Mouse (Mus musculus) midbrain, embryonic 11.5 days (tissue): Measurements from ENCODE around the gene Fgf8. TPM values are rescaled to one million over a fixed set of nuclear protein-coding genes. Genes with fewer than 3 reads are reported as not detected.

Experiments used
- ATAC-seq: fragments of 200-750 bp; cut with Nextera tagmentation; 2 replicates; pipeline ENCODE4 v1.8.0; 2017; ENCODE audit warnings: moderate TSS enrichment, moderate library complexity; ENCODE audit not compliant: low FRiP score
- DNase-seq: peaks from one replicate; pipeline ENCODE4 v3.0.0; 2015; ENCODE audit warnings: low spot score; ENCODE audit errors: missing footprints
- H3K27ac ChIP-seq: fragments of 300-500 bp; sonication (generic); 2 replicates; pipeline ENCODE4 v1.5.1; 2014; ENCODE audit warnings: low read depth, low read length
- H3K27me3 ChIP-seq: fragments of 300-500 bp; sonication (generic); 2 replicates; pipeline ENCODE4 v1.6.1; 2014; ENCODE audit warnings: mild to moderate bottlenecking, low read length, moderate library complexity, mixed read lengths; ENCODE audit not compliant: control insufficient read depth, insufficient read depth
- H3K36me3 ChIP-seq: fragments of 300-500 bp; sonication (generic); 2 replicates; pipeline ENCODE4 v1.6.1; 2014; ENCODE audit warnings: mild to moderate bottlenecking, low read length, moderate library complexity, mixed read lengths; ENCODE audit not compliant: control insufficient read depth, insufficient read depth
- H3K4me1 ChIP-seq: fragments of 300-500 bp; sonication (generic); 2 replicates; pipeline ENCODE4 v1.6.1; 2014; ENCODE audit warnings: low read length; ENCODE audit not compliant: control insufficient read depth, insufficient read depth
- H3K4me2 ChIP-seq: fragments of 300-500 bp; sonication (generic); 2 replicates; pipeline ENCODE4 v1.6.1; 2014; ENCODE audit warnings: mild to moderate bottlenecking, moderate library complexity
- H3K4me3 ChIP-seq: fragments of 300-500 bp; sonication (generic); 2 replicates; pipeline ENCODE4 v1.5.1; 2014; ENCODE audit warnings: low read depth, low read length
- H3K9ac ChIP-seq: fragments of 300-500 bp; sonication (generic); 2 replicates; pipeline ENCODE4 v1.6.1; 2014; ENCODE audit warnings: low read length
- H3K9me3 ChIP-seq: fragments of 300-500 bp; sonication (generic); 2 replicates; pipeline ENCODE4 v1.6.1; 2016; ENCODE audit warnings: low read length; ENCODE audit not compliant: control insufficient read depth
- WGBS: fragments of 180-500 bp; shearing (Covaris S2); extraction: QIAGEN DNeasy Blood & Tissue Kit; methylation state at CpG from one replicate; pipeline ENCODE4 v1.1.7; 2014; 5-methylcytosine and 5-hydroxymethylcytosine counted together
- polyA plus RNA-seq: library from polyadenylated mRNA; unstranded; fragments of >200 nt; fragmentation: Nextera tagmentation; extraction: Ambion mirVana; gene quantifications from 2 replicates; pipeline ENCODE4 v1.2.1, GENCODE M21; 2014

Fgf8 gene
- polyA plus RNA-seq, 1 experiment from 2014 or later, result 11.4 TPM

DNA sequence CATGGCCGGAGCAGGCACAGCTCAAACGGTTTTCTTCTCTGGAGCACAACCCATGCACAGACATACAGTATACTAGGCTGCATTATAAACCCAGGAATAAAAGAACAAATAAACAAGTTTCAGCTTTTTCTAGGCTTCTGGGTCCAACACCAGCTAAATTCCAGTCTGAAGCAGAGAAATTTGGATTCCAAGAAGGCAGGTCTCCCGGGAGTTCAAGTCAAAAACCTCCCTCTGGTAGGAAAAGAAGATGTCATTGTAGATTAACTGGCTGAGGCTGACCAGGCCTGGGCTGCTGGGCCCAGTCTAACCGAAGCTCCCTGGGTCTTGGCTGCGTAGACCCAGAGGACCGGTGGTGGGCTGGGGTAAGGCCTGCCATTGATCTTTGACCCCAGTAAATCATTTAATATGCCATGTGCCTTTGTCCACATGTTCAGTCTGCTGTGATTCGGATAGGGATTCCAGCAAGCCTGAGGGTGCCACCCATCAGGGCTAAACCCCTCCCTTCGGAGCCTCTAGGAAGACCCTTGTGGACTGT, 51.6 kb downstream of the Fgf8 start:
- no peak for ATAC-seq
- peaks cover 2% of the 10 kb centered on the region; the same call in 1 of the 2 replicates for H3K4me1 ChIP-seq
- no peak overlapping the region for H3K4me3 ChIP-seq
- no peak overlapping the region for H3K27ac ChIP-seq
- peaks cover 3% of the 10 kb centered on the region; the same call in 1 of the 2 replicates for H3K27me3 ChIP-seq
- 66% methylated on average over 8 of the region's 8 CpGs for WGBS
- H3K9me3 ChIP-seq, result no peaks in the 10 kb centered on the region
- DNase-seq, result peak; percentile 76
- H3K9ac ChIP-seq, result no peak overlapping the region
- no peaks in the 10 kb centered on the region for H3K36me3 ChIP-seq
- no peak overlapping the region for H3K4me2 ChIP-seq

DNA sequence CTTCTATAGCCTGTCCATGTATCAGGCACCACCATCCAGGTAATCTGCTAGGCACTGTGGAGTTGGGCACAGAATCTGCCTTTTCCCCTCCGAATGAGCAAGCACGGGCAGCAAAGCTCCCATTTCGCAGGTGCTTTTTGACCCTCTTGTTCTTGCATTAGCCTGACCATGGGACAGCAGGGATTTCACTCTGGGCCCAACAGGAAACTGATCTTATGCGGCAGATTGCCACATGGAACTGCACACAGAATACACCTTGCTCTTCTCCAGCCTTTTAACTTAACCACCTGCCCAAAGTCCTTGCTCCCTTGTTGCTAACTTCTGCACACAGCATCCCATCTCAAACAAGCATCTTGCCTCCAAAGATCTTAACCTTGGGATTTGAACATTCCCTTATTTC, 55.7 kb downstream of the Fgf8 start:
- H3K4me3 ChIP-seq, result no peak overlapping the region
- H3K9ac ChIP-seq, result no peak overlapping the region
- no peaks in the 10 kb centered on the region for H3K4me1 ChIP-seq
- ATAC-seq (no peak), DNase-seq (peak; percentile 80)
- H3K36me3 ChIP-seq, result no peaks in the 10 kb centered on the region
- H3K9me3 ChIP-seq, result no peaks in the 10 kb centered on the region
- WGBS, result 68% methylated on average over 4 of the region's 4 CpGs
- H3K27me3 ChIP-seq, result peaks cover 7% of the 10 kb centered on the region; the same call in 1 of the 2 replicates
- no peak overlapping the region for H3K4me2 ChIP-seq
- H3K27ac ChIP-seq, result no peak overlapping the region

Other genes starting within 250 kb of the Fgf8 start
- gene Poll, start 182.4 kb downstream of the Fgf8 start, polyA plus RNA-seq, result 14.3 and 16.5 TPM in 2 replicates
- 47.7 and 54.3 TPM in 2 replicates for gene Gm17018, start 182.3 kb downstream of the Fgf8 start, polyA plus RNA-seq
- 2.4 and 3.2 TPM in 2 replicates for gene Fbxw4, start 82.6 kb downstream of the Fgf8 start, polyA plus RNA-seq
- 9.3 and 10.4 TPM in 2 replicates for gene Npm3, start 6.7 kb upstream of the Fgf8 start, polyA plus RNA-seq
- 68.8 and 78.9 TPM in 2 replicates for gene Mgea5, start 40.9 kb upstream of the Fgf8 start, polyA plus RNA-seq
- 0.66 and 1.0 TPM in 2 replicates for gene Kcnip2, start 73.1 kb upstream of the Fgf8 start, polyA plus RNA-seq